Mouse (Mus musculus): ENCODE results near the gene Cdkl4. TPM values are rescaled to one million over a fixed set of nuclear protein-coding genes. Genes with fewer than 3 reads are reported as not detected.

Cdkl4 gene
- polyA plus RNA-seq, 1 experiment from 2014 or later: 0.04 TPM

- TF ChIP-seq CTCF (IDR thresholded peaks at IDR 0.05): no peak
- POLR2A ChIA-PET: interaction anchor here (1.4 kb wide), 1 partner anchor 82 kb away, joined by 3 read pairs; the partner anchor contains the start of gene Sos1
- in situ Hi-C loops (cut with MboI; ENCODE audit: low pct_unique_long_range_greater_than_20kb): loop anchor here (5.0 kb wide), 1 partner anchor 455 kb away; no protein-coding TSS in a partner anchor
- DNase-seq (ENCODE audit: low read depth, low spot score) (peak; percentile 35), ATAC-seq (peak; percentile 74)
- CTCF ChIA-PET: interaction anchor here (1.2 to 2.3 kb wide), 4 partner anchors 9 to 272 kb away, joined by 3 to 7 read pairs (median 4); partner anchors contain the start of genes Dhx57 and Morn2
- no peaks in the 10 kb centered on the region for H3K27me3 ChIP-seq
These were observed 14.8 kb downstream of the Cdkl4 start for GRCm38 (mm10) chr17:80562792-80563191.

- in situ Hi-C loops (cut with MboI; ENCODE audit: low pct_unique_long_range_greater_than_20kb): loop anchor here (5.0 kb wide), 1 partner anchor 456 kb away; no protein-coding TSS in a partner anchor
- ChIA-PET CTCF (interaction anchor here (0.8 to 4.0 kb wide), 13 partner anchors 13 to 458 kb away, joined by 3 to 41 read pairs (median 4); partner anchors contain the start of gene Arhgef33), POLR2A (no interaction called here)
- peak; percentile 93 for TF ChIP-seq CTCF (IDR thresholded peaks at IDR 0.05)
- H3K27me3 ChIP-seq: no peaks in the 10 kb centered on the region
- DNase-seq (ENCODE audit: low read depth, low spot score) (peak; percentile 33), ATAC-seq (no peak)
These were observed 16.8 kb downstream of the Cdkl4 start for GRCm38 (mm10) chr17:80560669-80561401.

- ChIA-PET POLR2A (no interaction called here), CTCF (interaction anchor here (1.0 to 4.0 kb wide), 12 partner anchors 10 to 457 kb away, joined by 3 to 41 read pairs (median 5); partner anchors contain the start of gene Arhgef33)
- TF ChIP-seq CTCF (IDR thresholded peaks at IDR 0.05): no peak
- in situ Hi-C loops (cut with MboI; ENCODE audit: low pct_unique_long_range_greater_than_20kb): loop anchor here (5.0 to 10.0 kb wide), 3 partner anchors 105 to 458 kb away; partner anchors contain the start of genes Dhx57 and Morn2
- DNase-seq (ENCODE audit: low read depth, low spot score) (no peak), ATAC-seq (no peak)
- no peaks in the 10 kb centered on the region for H3K27me3 ChIP-seq
These were observed 17.9 kb downstream of the Cdkl4 start for GRCm38 (mm10) chr17:80559745-80560144.

GRCm38 (mm10) chr17:80559050-80559449 is 18.6 kb downstream of the Cdkl4 start:
- ChIA-PET CTCF (interaction anchor here (0.9 to 4.0 kb wide), 15 partner anchors 10 to 267 kb away, joined by 3 to 41 read pairs (median 4); no protein-coding TSS in a partner anchor), POLR2A (no interaction called here)
- in situ Hi-C loops (cut with MboI; ENCODE audit: low pct_unique_long_range_greater_than_20kb): loop anchor here (5.0 to 10.0 kb wide), 2 partner anchors 104 to 267 kb away; partner anchors contain the start of genes Dhx57 and Morn2
- TF ChIP-seq CTCF (IDR thresholded peaks at IDR 0.05): peak; percentile 72
- no peak for ATAC-seq
- no peaks in the 10 kb centered on the region for H3K27me3 ChIP-seq
- no peak for DNase-seq (ENCODE audit: low read depth, low spot score)

- no peak for TF ChIP-seq CTCF (IDR thresholded peaks at IDR 0.05)
- no peak for ATAC-seq
- no peak for DNase-seq (ENCODE audit: low read depth, low spot score)
- in situ Hi-C loops (cut with MboI; ENCODE audit: low pct_unique_long_range_greater_than_20kb): loop anchor here (5.0 to 10.0 kb wide), 2 partner anchors 104 to 266 kb away; partner anchors contain the start of genes Dhx57 and Morn2
- ChIA-PET POLR2A (no interaction called here), CTCF (interaction anchor here (0.9 to 4.0 kb wide), 15 partner anchors 10 to 267 kb away, joined by 3 to 41 read pairs (median 4); no protein-coding TSS in a partner anchor)
- no peaks in the 10 kb centered on the region for H3K27me3 ChIP-seq
These were observed 19.0 kb downstream of the Cdkl4 start for GRCm38 (mm10) chr17:80558583-80558982.

- in situ Hi-C loops (cut with MboI; ENCODE audit: low pct_unique_long_range_greater_than_20kb): loop anchor here (5.0 to 10.0 kb wide), 2 partner anchors 103 to 265 kb away; partner anchors contain the start of genes Dhx57 and Morn2
- no peaks in the 10 kb centered on the region for H3K27me3 ChIP-seq
- DNase-seq (ENCODE audit: low read depth, low spot score) (no peak), ATAC-seq (no peak)
- peak; percentile 42 for TF ChIP-seq CTCF (IDR thresholded peaks at IDR 0.05)
- CTCF ChIA-PET: interaction anchor here (0.7 to 4.0 kb wide), 2 partner anchors 103 to 112 kb away, joined by 3 to 41 read pairs; no protein-coding TSS in a partner anchor
- POLR2A ChIA-PET: no interaction called here
These were observed 20.2 kb downstream of the Cdkl4 start for GRCm38 (mm10) chr17:80557461-80557860.

GRCm38 (mm10) chr17:80553318-80554270 is 24.0 kb downstream of the Cdkl4 start:
- CTCF ChIA-PET: interaction anchor here (0.6 to 1.7 kb wide), 9 partner anchors 9 to 151 kb away, joined by 3 to 7 read pairs (median 3); no protein-coding TSS in a partner anchor
- peak; percentile 77 for TF ChIP-seq CTCF (IDR thresholded peaks at IDR 0.05)
- no peaks in the 10 kb centered on the region for H3K27me3 ChIP-seq
- in situ Hi-C loops (cut with MboI; ENCODE audit: low pct_unique_long_range_greater_than_20kb): loop anchor here (10.0 kb wide), 1 partner anchor 99 kb away; no protein-coding TSS in a partner anchor
- DNase-seq (ENCODE audit: low read depth, low spot score) (peak; percentile 37), ATAC-seq (peak; percentile 87)
- POLR2A ChIA-PET: interaction anchor here (0.6 kb wide), 1 partner anchor 524 kb away, joined by 8 read pairs; no protein-coding TSS in a partner anchor

GRCm38 (mm10) chr17:80552653-80553052 is 25.0 kb downstream of the Cdkl4 start:
- ChIA-PET CTCF (interaction anchor here (1.5 kb wide), 1 partner anchor 150 kb away, joined by 4 read pairs; no protein-coding TSS in a partner anchor), POLR2A (no interaction called here)
- DNase-seq (ENCODE audit: low read depth, low spot score): no peak
- in situ Hi-C loops (cut with MboI; ENCODE audit: low pct_unique_long_range_greater_than_20kb): loop anchor here (10.0 kb wide), 1 partner anchor 98 kb away; no protein-coding TSS in a partner anchor
- ATAC-seq: no peak
- H3K27me3 ChIP-seq: peaks cover 2% of the 10 kb centered on the region
- no peak for TF ChIP-seq CTCF (IDR thresholded peaks at IDR 0.05)

GRCm38 (mm10) chr17:80550981-80551380 is 26.6 kb downstream of the Cdkl4 start:
- DNase-seq (ENCODE audit: low read depth, low spot score): no peak
- CTCF ChIA-PET: interaction anchor here (1.1 kb wide), 1 partner anchor 62 kb away, joined by 3 read pairs; no protein-coding TSS in a partner anchor
- TF ChIP-seq CTCF (IDR thresholded peaks at IDR 0.05): no peak
- POLR2A ChIA-PET: no interaction called here
- in situ Hi-C loops (cut with MboI; ENCODE audit: low pct_unique_long_range_greater_than_20kb): loop anchor here (10.0 kb wide), 1 partner anchor 96 kb away; no protein-coding TSS in a partner anchor
- peaks cover 6% of the 10 kb centered on the region for H3K27me3 ChIP-seq
- ATAC-seq: no peak
